Mouse (Mus musculus): ENCODE data around the gene Ddx54. TPM values are rescaled to one million over a fixed set of nuclear protein-coding genes. Genes with fewer than 3 reads are reported as not detected.
A peak's percentile ranks its signal among the peaks of the same experiment; 100 is the strongest.

The Ddx54 gene
- polyA plus RNA-seq, 1 experiment from 2014 or later = 23.2 TPM

DNA sequence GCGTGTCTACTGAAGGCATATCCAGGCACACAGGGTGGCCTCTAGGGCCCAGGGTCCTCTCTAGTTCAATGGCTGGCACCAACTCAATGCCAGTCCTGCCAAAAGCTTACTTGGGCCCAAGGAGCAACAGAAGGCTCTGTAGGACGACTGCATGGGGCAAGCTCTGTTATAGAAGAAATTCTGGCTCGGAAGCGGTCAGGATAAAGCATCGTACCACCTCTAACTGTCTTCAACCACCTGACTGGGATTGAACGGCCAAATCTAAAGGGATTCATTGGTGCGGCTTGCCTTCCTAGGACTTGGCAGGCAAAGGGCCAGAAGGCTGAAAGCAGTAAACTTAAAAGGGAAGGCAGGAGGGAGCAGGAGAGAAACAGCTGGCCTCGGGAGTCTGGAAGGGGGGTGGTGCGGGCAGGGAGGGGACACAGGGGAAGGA lies 44.2 kb upstream of the Ddx54 start:
- WGBS = 31% methylated on average over 9 of the region's 9 CpGs
- no peak for ATAC-seq (ENCODE audit: low read depth)

DNA sequence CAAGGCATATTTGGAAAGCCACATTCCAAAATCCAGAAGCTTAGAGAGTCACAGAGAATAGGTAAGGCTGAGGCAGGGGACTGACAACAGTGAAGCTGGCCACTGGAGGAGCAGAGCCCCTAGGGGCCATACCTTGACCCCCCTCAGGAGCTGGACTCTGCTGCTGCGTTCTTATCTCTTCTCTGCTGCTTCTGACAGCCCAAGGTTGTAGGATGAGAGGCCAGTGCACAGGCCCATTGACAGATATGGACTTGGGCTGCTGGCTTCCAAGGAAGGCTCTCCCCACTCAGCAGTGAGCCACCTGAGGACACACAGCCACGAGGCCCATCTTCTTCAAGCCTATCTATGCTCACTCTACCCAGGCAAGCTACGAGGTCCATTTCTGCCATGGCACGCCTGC lies 43.6 kb upstream of the Ddx54 start:
- H3K9ac ChIP-seq (replicated peaks; ENCODE audit: low read depth, low read length) = no peak overlapping the region; the same call in 1 of the 2 replicates
- H3K27ac ChIP-seq (ENCODE audit: low read depth, low read length) = peak overlapping the region; percentile 93
- peak overlapping the region; percentile 26; the same call in 1 of the 2 replicates for H3K4me2 ChIP-seq (ENCODE audit: low read depth, low read length)
- no peak overlapping the region for H3K4me3 ChIP-seq (ENCODE audit: low read depth, low read length)
- 85% methylated on average over 4 of the region's 4 CpGs for WGBS
- H3K27me3 ChIP-seq (ENCODE audit: control insufficient read depth, insufficient read depth, low read length) = no peaks in the 10 kb centered on the region
- H3K4me1 ChIP-seq (ENCODE audit: control insufficient read depth, insufficient read depth, low read length) = peaks cover 69% of the 10 kb centered on the region
- no peaks in the 10 kb centered on the region for H3K36me3 ChIP-seq (ENCODE audit: control insufficient read depth, insufficient read depth, low read length)
- ATAC-seq (ENCODE audit: low read depth) = no peak
- no peaks in the 10 kb centered on the region for H3K9me3 ChIP-seq (ENCODE audit: control insufficient read depth, low read length)

More for the DNA sequence above, 44.2 kb upstream of the Ddx54 start:
- Histone ChIP-seq H3K27me3 (ENCODE audit: control insufficient read depth, insufficient read depth, low read length) (no peaks in the 10 kb centered on the region), H3K9me3 (ENCODE audit: control insufficient read depth, low read length) (no peaks in the 10 kb centered on the region), H3K4me1 (ENCODE audit: control insufficient read depth, insufficient read depth, low read length) (peaks cover 72% of the 10 kb centered on the region), H3K4me2 (ENCODE audit: low read depth, low read length) (peak overlapping the region; percentile 26; the same call in 1 of the 2 replicates), H3K36me3 (ENCODE audit: control insufficient read depth, insufficient read depth, low read length) (no peaks in the 10 kb centered on the region), H3K27ac (ENCODE audit: low read depth, low read length) (peak overlapping the region; percentile 93), H3K4me3 (ENCODE audit: low read depth, low read length) (no peak overlapping the region), H3K9ac (replicated peaks; ENCODE audit: low read depth, low read length) (peak overlapping the region; percentile 41)

DNA sequence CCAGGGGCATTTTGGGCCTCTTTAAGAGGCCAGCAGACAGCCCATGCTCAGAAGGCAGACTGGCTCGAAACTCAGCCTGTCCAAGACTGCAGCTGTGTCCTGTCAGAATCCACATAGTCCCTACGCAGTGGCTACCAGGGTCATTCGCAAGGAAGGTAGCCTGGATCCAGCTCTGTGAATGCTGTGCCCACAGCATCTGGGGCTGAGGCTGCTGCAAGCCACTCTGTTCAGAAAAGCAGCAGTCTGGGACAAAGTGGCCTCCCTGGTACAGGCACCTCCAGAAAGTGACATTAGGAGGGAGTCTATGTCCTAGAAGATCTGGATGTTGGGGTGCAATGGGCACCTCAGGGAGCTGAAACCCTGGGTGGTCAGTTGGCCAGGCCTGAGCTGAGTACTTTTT lies 42.7 kb upstream of the Ddx54 start:
- peak overlapping the region; percentile 52; the same call in 1 of the 2 replicates for H3K27ac ChIP-seq (ENCODE audit: low read depth, low read length)
- H3K4me2 ChIP-seq (ENCODE audit: low read depth, low read length) = no peak overlapping the region
- H3K4me1 ChIP-seq (ENCODE audit: control insufficient read depth, insufficient read depth, low read length) = peaks cover 69% of the 10 kb centered on the region
- no peak overlapping the region for H3K9ac ChIP-seq (replicated peaks; ENCODE audit: low read depth, low read length)
- no peaks in the 10 kb centered on the region for H3K36me3 ChIP-seq (ENCODE audit: control insufficient read depth, insufficient read depth, low read length)
- H3K27me3 ChIP-seq (ENCODE audit: control insufficient read depth, insufficient read depth, low read length) = no peaks in the 10 kb centered on the region
- H3K9me3 ChIP-seq (ENCODE audit: control insufficient read depth, low read length) = no peaks in the 10 kb centered on the region
- no peak for ATAC-seq (ENCODE audit: low read depth)
- no peak overlapping the region for H3K4me3 ChIP-seq (ENCODE audit: low read depth, low read length)
- 95% methylated on average over 3 of the region's 3 CpGs for WGBS

DNA sequence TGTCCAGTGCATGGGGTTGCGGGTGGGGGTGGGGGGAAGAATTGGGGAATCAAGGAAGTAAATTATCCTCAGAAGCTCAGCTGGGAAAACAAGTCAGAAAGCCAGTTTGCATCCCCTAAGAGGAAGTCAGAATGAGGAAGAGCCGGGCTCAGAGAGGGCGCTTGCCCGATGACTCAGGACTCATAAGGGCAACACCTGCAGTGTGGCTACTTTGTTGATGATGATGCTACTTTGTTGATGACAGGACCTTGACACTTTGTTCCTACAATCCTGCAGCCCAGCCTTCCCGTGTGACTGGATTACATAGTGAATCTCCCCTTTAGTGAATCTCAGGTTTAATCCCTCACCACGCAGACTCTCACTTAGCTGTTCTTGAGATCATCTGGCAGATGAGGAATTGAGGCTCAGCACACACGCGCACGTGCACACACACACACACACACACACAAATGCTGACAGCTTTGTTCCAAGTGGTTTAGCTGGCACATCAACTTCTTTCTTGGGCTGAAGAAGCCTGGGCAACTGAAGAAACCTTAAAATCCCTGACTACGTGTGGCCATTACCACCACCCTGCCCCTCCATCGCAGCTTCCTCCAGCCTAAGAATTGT lies 42.1 kb upstream of the Ddx54 start:
- H3K4me1 ChIP-seq (ENCODE audit: control insufficient read depth, insufficient read depth, low read length) = peaks cover 63% of the 10 kb centered on the region
- no peak overlapping the region for H3K4me2 ChIP-seq (ENCODE audit: low read depth, low read length)
- H3K27me3 ChIP-seq (ENCODE audit: control insufficient read depth, insufficient read depth, low read length) = no peaks in the 10 kb centered on the region
- no peak overlapping the region for H3K9ac ChIP-seq (replicated peaks; ENCODE audit: low read depth, low read length)
- no peak overlapping the region for H3K4me3 ChIP-seq (ENCODE audit: low read depth, low read length)
- no peaks in the 10 kb centered on the region for H3K36me3 ChIP-seq (ENCODE audit: control insufficient read depth, insufficient read depth, low read length)
- H3K9me3 ChIP-seq (ENCODE audit: control insufficient read depth, low read length) = no peaks in the 10 kb centered on the region
- ATAC-seq (ENCODE audit: low read depth) = no peak
- 83% methylated on average over 11 of the region's 11 CpGs for WGBS
- H3K27ac ChIP-seq (ENCODE audit: low read depth, low read length) = peak overlapping the region; percentile 13; the same call in 1 of the 2 replicates

DNA sequence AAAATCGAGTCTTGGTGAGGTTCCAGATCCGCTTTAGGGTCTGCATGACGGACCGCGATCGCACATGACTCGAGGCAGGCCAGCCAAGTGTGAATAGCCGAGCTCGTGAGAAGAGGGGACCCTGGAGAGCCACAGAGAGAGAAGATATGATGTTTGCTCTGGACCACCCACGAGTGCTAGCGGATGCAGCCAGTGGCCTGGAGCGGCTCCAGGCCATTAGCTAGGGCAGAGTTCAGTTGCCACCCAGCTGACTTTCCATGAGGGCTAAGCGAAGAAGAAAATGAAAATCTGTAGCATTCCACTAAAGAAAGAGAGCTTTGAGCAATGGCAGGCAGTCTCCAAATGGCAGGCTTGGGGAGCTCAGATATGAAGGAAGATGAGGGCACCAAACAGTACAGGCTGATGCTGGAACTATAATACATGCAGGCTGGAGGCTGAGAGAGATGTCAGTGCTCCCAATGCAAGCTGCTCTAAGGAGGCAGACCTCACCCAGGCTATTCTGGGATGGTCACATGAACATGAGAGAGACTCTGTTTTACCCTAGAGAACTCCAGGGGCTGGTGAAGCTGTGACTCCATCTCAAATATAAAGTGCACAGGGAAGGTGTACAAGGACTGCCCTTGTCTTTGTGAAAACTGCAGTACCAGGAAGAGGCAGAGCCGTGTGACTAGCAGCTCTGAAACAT lies 41.3 kb upstream of the Ddx54 start:
- 28% methylated on average over 14 of the region's 14 CpGs for WGBS
- Histone ChIP-seq H3K4me1 (ENCODE audit: control insufficient read depth, insufficient read depth, low read length) (peaks cover 55% of the 10 kb centered on the region), H3K9ac (replicated peaks; ENCODE audit: low read depth, low read length) (no peak overlapping the region)

DNA sequence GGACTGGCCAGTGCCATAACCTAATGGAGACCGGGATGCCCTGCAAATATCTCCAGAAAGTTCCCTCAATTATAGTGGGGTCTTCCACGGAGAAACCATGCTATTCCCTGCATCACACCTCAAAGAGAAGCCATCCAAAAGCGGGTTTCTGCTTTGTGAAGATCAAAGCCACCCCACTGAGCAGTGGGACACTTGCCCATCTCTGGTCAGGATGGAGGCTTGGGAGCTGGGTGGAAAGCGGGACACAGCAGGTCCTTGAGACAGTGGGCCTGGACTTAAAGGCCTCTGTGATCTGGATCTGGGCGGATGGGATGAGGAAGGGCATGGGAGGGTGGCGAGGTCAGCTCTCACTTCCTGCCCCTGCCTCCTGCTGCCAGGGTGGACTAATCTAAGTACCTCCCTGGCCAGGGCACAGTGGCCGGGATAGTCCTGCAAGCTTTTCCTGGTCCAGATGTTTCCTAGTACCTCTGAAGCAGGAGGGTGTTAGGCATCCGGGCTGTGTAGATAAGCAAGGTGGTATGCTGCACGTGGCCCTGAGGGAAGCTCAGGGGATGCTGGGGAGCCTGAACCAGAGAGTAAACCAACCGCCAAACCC lies 38.0 kb upstream of the Ddx54 start:
- Histone ChIP-seq H3K9ac (replicated peaks; ENCODE audit: low read depth, low read length) (no peak overlapping the region), H3K36me3 (ENCODE audit: control insufficient read depth, insufficient read depth, low read length) (no peaks in the 10 kb centered on the region), H3K27ac (ENCODE audit: low read depth, low read length) (no peak overlapping the region), H3K9me3 (ENCODE audit: control insufficient read depth, low read length) (no peaks in the 10 kb centered on the region), H3K4me1 (ENCODE audit: control insufficient read depth, insufficient read depth, low read length) (peaks cover 40% of the 10 kb centered on the region), H3K4me3 (ENCODE audit: low read depth, low read length) (no peak overlapping the region), H3K27me3 (ENCODE audit: control insufficient read depth, insufficient read depth, low read length) (no peaks in the 10 kb centered on the region), H3K4me2 (ENCODE audit: low read depth, low read length) (no peak overlapping the region)
- no peak for ATAC-seq (ENCODE audit: low read depth)
- 71% methylated on average over 10 of the region's 10 CpGs for WGBS

More for the DNA sequence above, 41.3 kb upstream of the Ddx54 start:
- Histone ChIP-seq H3K27me3 (ENCODE audit: control insufficient read depth, insufficient read depth, low read length) (no peaks in the 10 kb centered on the region), H3K27ac (ENCODE audit: low read depth, low read length) (peak overlapping the region; percentile 13; the same call in 1 of the 2 replicates), H3K4me3 (ENCODE audit: low read depth, low read length) (no peak overlapping the region), H3K9me3 (ENCODE audit: control insufficient read depth, low read length) (no peaks in the 10 kb centered on the region), H3K4me2 (ENCODE audit: low read depth, low read length) (no peak overlapping the region), H3K36me3 (ENCODE audit: control insufficient read depth, insufficient read depth, low read length) (no peaks in the 10 kb centered on the region)
- ATAC-seq (ENCODE audit: low read depth) = no peak

DNA sequence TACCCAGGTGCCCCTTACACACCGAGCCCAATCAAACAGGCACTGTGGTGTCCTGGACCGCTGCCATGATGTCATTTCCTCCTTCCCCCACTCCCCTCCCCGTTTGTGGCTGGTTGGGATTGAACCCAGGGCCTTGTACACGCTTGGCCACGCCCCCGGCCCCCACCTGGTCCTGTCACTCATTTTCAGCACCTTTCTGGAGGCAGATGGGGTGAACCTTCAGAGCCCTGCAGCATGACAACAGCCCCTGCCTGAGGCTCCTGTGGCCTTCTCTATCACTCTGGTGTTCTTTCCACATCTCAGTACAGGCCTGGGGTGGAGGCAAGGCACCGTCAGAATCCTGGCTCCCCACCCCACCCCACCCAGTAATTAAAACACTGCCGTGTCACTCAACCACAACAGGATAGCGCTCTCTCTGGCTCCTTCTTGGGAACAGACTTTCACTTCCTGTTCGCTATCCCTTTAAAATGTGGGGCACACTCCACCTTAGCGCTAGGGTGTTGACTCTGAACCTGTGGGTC lies 35.7 kb upstream of the Ddx54 start:
- WGBS = 80% methylated on average over 11 of the region's 11 CpGs
- Histone ChIP-seq H3K9me3 (ENCODE audit: control insufficient read depth, low read length) (no peaks in the 10 kb centered on the region), H3K27ac (ENCODE audit: low read depth, low read length) (no peak overlapping the region), H3K4me2 (ENCODE audit: low read depth, low read length) (no peak overlapping the region), H3K4me1 (ENCODE audit: control insufficient read depth, insufficient read depth, low read length) (peaks cover 27% of the 10 kb centered on the region), H3K36me3 (ENCODE audit: control insufficient read depth, insufficient read depth, low read length) (no peaks in the 10 kb centered on the region), H3K27me3 (ENCODE audit: control insufficient read depth, insufficient read depth, low read length) (no peaks in the 10 kb centered on the region), H3K9ac (replicated peaks; ENCODE audit: low read depth, low read length) (no peak overlapping the region), H3K4me3 (ENCODE audit: low read depth, low read length) (no peak overlapping the region)
- no peak for ATAC-seq (ENCODE audit: low read depth)

DNA sequence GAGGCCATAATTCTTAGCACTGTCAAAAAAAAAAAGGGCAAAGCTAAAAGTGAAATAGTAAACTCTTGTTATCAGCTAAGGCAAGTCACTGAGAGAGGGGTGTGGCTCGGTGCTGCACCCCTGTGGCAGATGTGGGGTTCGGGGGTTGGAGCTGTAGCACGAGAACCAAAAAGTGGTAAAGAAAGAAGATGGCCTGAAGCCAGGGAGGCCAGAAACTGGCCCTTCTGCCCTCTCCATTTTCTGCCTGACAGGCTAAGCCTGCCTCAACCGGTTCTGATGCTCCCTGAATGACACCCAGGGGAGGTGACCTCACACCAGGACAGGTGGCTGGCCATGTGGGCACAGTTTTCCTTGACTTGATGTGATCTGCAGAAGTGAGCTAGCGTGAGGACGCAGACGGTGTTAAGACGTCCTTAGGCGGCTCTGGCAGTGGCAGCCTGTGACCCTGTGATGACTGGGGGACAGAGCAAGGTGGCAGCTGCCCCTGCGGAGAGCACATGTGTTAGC lies 34.6 kb upstream of the Ddx54 start:
- peaks cover 27% of the 10 kb centered on the region for H3K4me1 ChIP-seq (ENCODE audit: control insufficient read depth, insufficient read depth, low read length)
- no peak overlapping the region for H3K4me3 ChIP-seq (ENCODE audit: low read depth, low read length)
- no peak overlapping the region for H3K9ac ChIP-seq (replicated peaks; ENCODE audit: low read depth, low read length)
- ATAC-seq (ENCODE audit: low read depth) = no peak
- no peaks in the 10 kb centered on the region for H3K9me3 ChIP-seq (ENCODE audit: control insufficient read depth, low read length)
- WGBS = 48% methylated on average over 10 of the region's 10 CpGs
- H3K27ac ChIP-seq (ENCODE audit: low read depth, low read length) = peak overlapping the region; percentile 11; the same call in 1 of the 2 replicates
- no peaks in the 10 kb centered on the region for H3K36me3 ChIP-seq (ENCODE audit: control insufficient read depth, insufficient read depth, low read length)
- H3K4me2 ChIP-seq (ENCODE audit: low read depth, low read length) = no peak overlapping the region
- no peaks in the 10 kb centered on the region for H3K27me3 ChIP-seq (ENCODE audit: control insufficient read depth, insufficient read depth, low read length)
